Mouse (Mus musculus) kidney, adult 2 months (tissue): ENCODE measurements around the gene Olfr512.

Source experiments
- CTCF ChIP-seq: fragments of 200-500 bp; conservative IDR thresholded peaks from 2 replicates; pipeline ENCODE4 v1.5.1; 2011; ENCODE audit warnings: low read depth, mild to moderate bottlenecking, control low read depth, low read length, moderate library complexity, mixed read lengths; ENCODE audit not compliant: insufficient read depth, insufficient read length
- POLR2A ChIP-seq: fragments of 200-500 bp; IDR thresholded peaks from one replicate; pipeline ENCODE4 v1.6.1; 2011; ENCODE audit warnings: low read depth, low read length, control low read depth

- TF ChIP-seq CTCF (no peak), POLR2A (no peak)
Observed at GRCm38 (mm10) chr7:108713020-108713419, at the start of gene Olfr512.
